10 mouse cellular contexts compared by ENCODE assay signal in genomic region chr19:21053597-21054544, GRCm38 (mm10).
DNase-seq lines count a peak whose midpoint lies in the region; ATAC-seq and TF ChIP-seq lines count a peak whose summit lies in the region.
"Had no signal": no experiment of that assay in that cellular context is flagged by ENCODE, and none has a peak within 500 bp of the region (broad histone marks: within the 10 kb centered on the region; RNA-seq: fewer than 3 reads in every experiment).

No protein-coding gene starts in this region.

- H3K27me3 ChIP-seq in hindbrain, embryonic 11.5 days (ENCODE audit: control insufficient read depth, insufficient read depth, low read length): no peaks in the 10 kb centered on the region
- no peaks in the 10 kb centered on the region for H3K27me3 ChIP-seq in midbrain, embryonic 12.5 days
- no peaks in the 10 kb centered on the region for H3K27me3 ChIP-seq in liver, postnatal 0 days (ENCODE audit: insufficient read depth, low read length)

- no peak; the same call in 1 of the 2 replicates for TF ChIP-seq EP300 in liver, postnatal 0 days (IDR thresholded peaks at IDR 0.05; ENCODE audit: low read depth)

- H3K9ac ChIP-seq in hindbrain, embryonic 11.5 days (ENCODE audit: low read depth, low read length): no peak overlapping the region
- H3K9ac ChIP-seq in midbrain, embryonic 12.5 days (replicated peaks): no peak overlapping the region
- no peak overlapping the region for H3K9ac ChIP-seq in liver, postnatal 0 days (replicated peaks)

- peak; percentile 59; the same call in 1 of the 2 replicates for ATAC-seq in hindbrain, embryonic 11.5 days (ENCODE audit: low FRiP score)
- peak; percentile 85 for ATAC-seq in midbrain, embryonic 12.5 days (ENCODE audit: low FRiP score, low read depth)
- ATAC-seq in liver, postnatal 0 days: no peak

- H3K4me3 ChIP-seq in hindbrain, embryonic 11.5 days (ENCODE audit: low read depth, low read length): no peak overlapping the region
- no peak overlapping the region for H3K4me3 ChIP-seq in midbrain, embryonic 12.5 days
- no peak overlapping the region for H3K4me3 ChIP-seq in liver, postnatal 0 days (ENCODE audit: low read depth, low read length)

- 77% methylated on average over 11 of the region's 11 CpGs for WGBS in hindbrain, embryonic 11.5 days
- WGBS in midbrain, embryonic 12.5 days: 68% methylated on average over 11 of the region's 11 CpGs
- 64% methylated on average over 11 of the region's 11 CpGs for WGBS in liver, postnatal 0 days (ENCODE audit: insufficient replicate concordance)

- TF ChIP-seq CTCF in liver, postnatal 0 days (IDR thresholded peaks at IDR 0.05; ENCODE audit: low read depth): no peak

- no peak overlapping the region for H3K4me2 ChIP-seq in hindbrain, embryonic 11.5 days (replicated peaks; ENCODE audit: low read depth, low read length)
- no peak overlapping the region for H3K4me2 ChIP-seq in midbrain, embryonic 12.5 days (replicated peaks)
- H3K4me2 ChIP-seq in liver, postnatal 0 days (ENCODE audit: low read depth, low read length): no peak overlapping the region

- no peak overlapping the region for H3K27ac ChIP-seq in hindbrain, embryonic 11.5 days (ENCODE audit: low read depth, low read length)
- no peak overlapping the region for H3K27ac ChIP-seq in midbrain, embryonic 12.5 days (replicated peaks)
- no peak overlapping the region for H3K27ac ChIP-seq in liver, postnatal 0 days (ENCODE audit: low read depth)

- DNase-seq in brain, adult 2 months (ENCODE audit: low read depth, low spot score): peak; percentile 54
- DNase-seq in cerebellum, adult 8-10 months: peak; percentile 34
- peak; percentile 41 for DNase-seq in hindbrain, embryonic 11.5 days (ENCODE audit: low spot score)
- DNase-seq in liver, postnatal 0 days: no peak
- no peak for DNase-seq in thymus, postnatal 25 days
- DNase-seq in adipocyte (ENCODE audit: low spot score): no peak
- DNase-seq: lung, adult 2 months; spleen, adult 18-20 months; thymus, postnatal 36 days had no signal

- H3K36me3 ChIP-seq in hindbrain, embryonic 11.5 days (ENCODE audit: control insufficient read depth, insufficient read depth, low read length): no peaks in the 10 kb centered on the region
- no peaks in the 10 kb centered on the region for H3K36me3 ChIP-seq in midbrain, embryonic 12.5 days
- no peaks in the 10 kb centered on the region for H3K36me3 ChIP-seq in liver, postnatal 0 days (replicated peaks; ENCODE audit: insufficient read depth, low read length)

- no peaks in the 10 kb centered on the region for H3K4me1 ChIP-seq in hindbrain, embryonic 11.5 days (replicated peaks; ENCODE audit: control insufficient read depth, insufficient read depth, low read length)
- no peaks in the 10 kb centered on the region for H3K4me1 ChIP-seq in midbrain, embryonic 12.5 days
- H3K4me1 ChIP-seq in liver, postnatal 0 days (ENCODE audit: insufficient read depth): peaks cover 16% of the 10 kb centered on the region

- H3K9me3 ChIP-seq in hindbrain, embryonic 11.5 days (ENCODE audit: control insufficient read depth, low read length): no peaks in the 10 kb centered on the region
- H3K9me3 ChIP-seq in midbrain, embryonic 12.5 days: no peaks in the 10 kb centered on the region
- H3K9me3 ChIP-seq in liver, postnatal 0 days (ENCODE audit: low read length): no peaks in the 10 kb centered on the region

Comparison
In these comparisons a context has a peak if more than half of its experiments do, and no peak if none do; other contexts are left out.
1. DNase-seq: peak in brain, adult 2 months (single experiment), cerebellum, adult 8-10 months (single experiment) and hindbrain, embryonic 11.5 days (single experiment); none in liver, postnatal 0 days (single experiment), thymus, postnatal 25 days (single experiment) and adipocyte (single experiment).